Mouse (Mus musculus) cerebellum, postnatal 14 days (tissue): ENCODE measurements at regions not wholly inside any gene's neighbourhood (a gene's known extent, or its start where the extent isn't known, plus 50 kb on each side); places are given as distances from the start of the nearest gene placed in this dataset.

Source experiments
- DNase-seq, 2 experiments: peaks; one replicate each; pipeline ENCODE4 v3.0.0; 2021; ENCODE audit warnings: mixed read lengths in 2 of 2

DNA sequence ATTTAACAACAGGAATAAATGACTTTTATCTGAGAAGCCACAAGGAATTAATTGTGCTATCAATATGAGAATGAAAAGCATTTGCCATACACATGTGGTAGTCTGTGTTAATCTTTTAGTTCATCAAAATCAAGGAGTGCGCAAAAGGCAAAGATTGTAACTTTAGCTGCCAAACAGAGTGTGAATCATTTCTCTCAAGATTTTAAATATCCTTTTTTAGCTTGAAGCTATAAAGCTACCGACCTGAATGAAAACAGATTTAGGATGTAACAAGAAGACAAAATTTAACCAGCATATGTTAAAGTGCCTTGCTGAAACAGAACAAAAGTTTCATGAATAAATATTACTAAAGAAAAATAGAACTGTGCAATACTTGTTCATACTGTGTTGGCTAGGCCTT, 133.3 kb upstream of the Cdh10 start:
- no peak for DNase-seq

DNA sequence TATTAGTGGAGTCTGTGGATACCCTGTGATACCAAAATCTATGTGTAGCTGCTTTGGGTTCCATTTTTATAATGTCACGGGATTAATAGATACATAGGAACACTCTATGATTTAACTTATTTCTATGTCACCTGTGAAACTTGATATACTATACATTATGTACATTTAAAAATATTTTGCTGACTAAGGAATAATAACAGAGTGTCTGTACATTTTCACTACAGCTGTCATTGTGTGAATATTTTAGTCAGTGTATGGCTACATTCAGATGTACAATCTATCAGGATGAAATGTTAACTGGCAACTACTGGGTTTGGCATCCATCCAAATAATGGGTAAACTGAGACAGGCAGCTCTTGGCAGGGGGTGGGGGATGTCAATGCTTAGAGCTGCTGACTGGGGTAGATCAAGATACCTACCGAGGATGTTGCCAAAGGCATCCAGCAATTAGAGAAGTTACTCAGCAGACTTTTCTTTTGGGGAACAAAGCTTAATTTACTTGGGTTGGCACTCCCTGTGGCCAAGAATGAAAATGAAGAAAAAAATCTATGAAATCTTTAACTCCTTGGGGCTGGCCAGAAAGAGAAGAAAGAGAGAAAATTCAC, 122.0 kb upstream of the Cdh10 start:
- no peak for DNase-seq

DNA sequence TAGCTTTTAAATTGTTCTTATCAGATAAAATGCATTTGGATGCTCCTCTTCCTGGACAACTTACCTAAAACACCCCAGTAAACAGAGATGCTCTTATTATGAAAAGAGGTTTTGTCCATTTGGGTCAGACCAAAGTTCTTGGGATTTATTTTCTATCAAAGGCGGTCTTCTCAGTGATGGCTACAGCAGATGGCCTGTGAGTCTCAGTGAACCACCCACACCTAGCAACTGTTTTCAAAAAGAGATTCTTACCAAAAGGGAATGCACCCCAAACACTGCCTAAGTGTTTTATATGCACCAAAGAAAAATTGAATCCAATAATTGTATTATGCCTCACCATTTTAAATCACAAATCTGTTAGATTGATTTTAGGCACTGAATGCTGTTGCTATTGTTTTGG, 74.5 kb upstream of the Cdh10 start:
- DNase-seq = no peak

DNA sequence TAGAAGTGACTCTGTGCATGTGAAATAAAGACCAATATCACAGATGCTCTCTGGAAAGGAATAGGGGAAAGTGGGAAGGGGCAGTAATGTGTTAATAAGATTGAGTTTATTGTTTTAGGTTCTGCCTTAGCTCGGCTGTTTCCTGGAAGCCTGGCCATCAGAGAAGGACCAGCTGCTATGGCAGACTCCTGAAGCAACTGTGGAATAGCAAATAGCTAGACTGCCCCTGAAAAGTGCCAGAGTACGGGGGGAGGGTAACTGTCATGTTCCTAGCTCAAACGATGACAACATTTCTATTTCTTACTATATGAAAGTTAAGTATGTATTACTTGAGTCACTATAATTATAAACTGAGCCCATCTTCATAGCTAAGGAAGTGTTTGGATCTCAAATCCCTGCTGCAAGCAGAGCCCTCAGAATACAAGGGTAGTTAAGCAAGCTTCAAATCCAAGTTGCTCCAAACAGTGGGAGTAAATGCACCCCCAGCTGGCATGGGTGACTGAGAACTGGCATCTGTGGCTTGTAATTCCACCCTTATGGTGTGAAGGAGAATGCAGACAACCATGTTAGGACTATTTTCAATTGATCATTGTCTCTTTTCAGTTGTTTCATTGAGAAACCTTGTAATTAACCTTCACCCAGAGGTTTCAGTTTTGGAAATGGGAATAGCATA, 70.0 kb upstream of the Cdh10 start:
- DNase-seq = peak; percentile 15 to 25
